Mouse (Mus musculus): ENCODE results near the gene Misp.

The Misp gene

GRCm38 (mm10) chr10:79824413-79824812 is 3.6 kb downstream of the Misp start:
- no peak for DNase-seq

- DNase-seq: no peak
These were observed 10.8 kb downstream of the Misp start for GRCm38 (mm10) chr10:79831583-79831982.

GRCm38 (mm10) chr10:79832026-79832785 is 11.4 kb downstream of the Misp start:
- no peak for DNase-seq

DNA sequence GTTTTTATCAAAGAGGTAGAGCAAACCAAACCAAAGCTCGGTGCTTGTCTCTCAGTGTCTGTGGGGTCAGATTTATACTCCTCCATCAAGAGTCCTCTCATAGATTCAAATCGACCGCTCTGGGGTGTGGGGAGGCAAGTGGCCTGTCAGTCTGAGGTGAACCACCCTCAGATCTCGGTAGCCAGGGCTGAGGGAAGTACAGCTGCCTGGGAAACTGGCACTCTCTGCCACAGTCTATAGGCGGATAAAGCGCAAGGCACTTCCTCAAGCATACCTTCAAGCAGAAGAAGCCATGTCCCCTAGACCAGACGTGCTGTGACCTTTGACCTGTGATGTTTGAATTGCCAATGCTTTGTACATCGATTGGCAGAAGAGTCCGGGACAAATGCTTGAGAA is 12.0 kb downstream of the Misp start:
- DNase-seq: no peak

DNA sequence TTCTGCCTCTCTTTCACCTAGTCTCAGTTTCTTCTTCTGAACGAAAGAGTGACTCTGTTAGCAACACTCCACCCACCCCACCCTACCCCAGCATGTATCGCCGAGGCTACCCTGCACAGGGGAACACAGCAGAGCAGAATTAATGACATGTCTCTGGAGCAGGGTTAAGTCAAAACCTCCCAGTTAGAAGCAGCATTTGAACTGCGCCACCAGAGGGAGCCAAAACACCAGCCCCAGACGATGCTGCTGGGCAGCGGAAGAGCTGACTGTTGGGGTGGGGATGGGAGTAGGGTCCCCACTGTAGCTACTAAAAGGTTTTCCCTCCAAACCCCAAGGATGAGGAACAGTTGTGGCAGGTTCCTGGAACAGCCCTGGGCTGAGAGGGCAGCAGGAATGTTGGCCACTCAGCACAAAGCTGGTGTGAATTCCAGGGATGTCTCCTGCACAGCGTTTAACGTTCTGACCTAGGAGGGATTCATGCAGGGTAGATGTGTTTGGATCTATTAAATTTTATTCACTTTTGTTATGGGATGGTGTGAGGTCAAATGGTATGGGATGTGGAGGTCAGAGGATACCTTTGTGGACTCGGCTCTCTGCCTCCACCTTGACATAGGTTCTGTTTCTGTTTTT is 14.1 kb downstream of the Misp start:
- peak; percentile 85 for DNase-seq

- DNase-seq: peak; percentile 40 to 41
These were observed 16.1 kb downstream of the Misp start for GRCm38 (mm10) chr10:79836918-79837317.

GRCm38 (mm10) chr10:79838151-79838550 is 17.4 kb downstream of the Misp start:
- no peak for DNase-seq

- DNase-seq: no peak
These were observed 19.3 kb downstream of the Misp start for GRCm38 (mm10) chr10:79840091-79840490.

- DNase-seq: no peak
These were observed 20.1 kb downstream of the Misp start for GRCm38 (mm10) chr10:79840644-79841551.

DNA sequence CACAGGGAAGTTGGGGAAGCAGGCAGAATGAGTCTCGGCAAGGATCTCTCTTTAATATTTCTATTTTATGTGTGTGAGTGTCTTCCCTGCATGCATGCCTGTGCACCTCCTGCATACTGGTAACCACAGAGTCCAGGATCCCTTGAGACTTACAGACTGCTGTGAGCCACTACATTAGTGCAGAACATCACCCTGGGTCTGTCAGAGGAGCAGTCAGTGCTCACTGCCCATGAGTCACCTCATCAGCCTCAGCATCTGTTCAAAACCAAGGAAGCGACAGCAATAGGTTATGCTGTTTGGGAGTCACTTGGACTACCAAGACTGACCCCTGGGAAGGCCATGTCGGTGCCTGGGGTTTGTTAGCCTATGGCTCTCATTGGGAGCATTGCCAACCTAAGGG is 21.5 kb downstream of the Misp start:
- DNase-seq: no peak

- no peak for DNase-seq
These were observed 22.7 kb downstream of the Misp start for GRCm38 (mm10) chr10:79843476-79843875.

DNA sequence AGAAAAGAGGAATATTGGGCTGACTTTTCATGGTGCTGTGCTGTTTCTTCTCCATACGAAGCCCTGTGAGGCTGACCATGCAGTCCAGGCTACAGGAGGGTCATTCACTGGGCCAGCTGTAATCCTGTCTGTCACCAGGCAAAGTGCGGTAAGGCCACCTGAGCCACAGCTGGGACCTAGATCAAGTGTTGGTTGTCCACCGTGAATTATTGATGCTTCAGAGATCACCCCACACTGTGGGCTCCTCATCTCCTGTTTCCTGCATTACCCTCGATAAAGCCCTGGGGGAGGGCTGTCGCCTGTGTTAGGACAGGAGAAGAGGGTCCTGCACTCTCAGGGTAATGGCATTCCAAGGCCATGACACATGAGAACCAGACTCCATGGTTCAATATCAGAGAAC is 25.8 kb downstream of the Misp start:
- no peak for DNase-seq

DNA sequence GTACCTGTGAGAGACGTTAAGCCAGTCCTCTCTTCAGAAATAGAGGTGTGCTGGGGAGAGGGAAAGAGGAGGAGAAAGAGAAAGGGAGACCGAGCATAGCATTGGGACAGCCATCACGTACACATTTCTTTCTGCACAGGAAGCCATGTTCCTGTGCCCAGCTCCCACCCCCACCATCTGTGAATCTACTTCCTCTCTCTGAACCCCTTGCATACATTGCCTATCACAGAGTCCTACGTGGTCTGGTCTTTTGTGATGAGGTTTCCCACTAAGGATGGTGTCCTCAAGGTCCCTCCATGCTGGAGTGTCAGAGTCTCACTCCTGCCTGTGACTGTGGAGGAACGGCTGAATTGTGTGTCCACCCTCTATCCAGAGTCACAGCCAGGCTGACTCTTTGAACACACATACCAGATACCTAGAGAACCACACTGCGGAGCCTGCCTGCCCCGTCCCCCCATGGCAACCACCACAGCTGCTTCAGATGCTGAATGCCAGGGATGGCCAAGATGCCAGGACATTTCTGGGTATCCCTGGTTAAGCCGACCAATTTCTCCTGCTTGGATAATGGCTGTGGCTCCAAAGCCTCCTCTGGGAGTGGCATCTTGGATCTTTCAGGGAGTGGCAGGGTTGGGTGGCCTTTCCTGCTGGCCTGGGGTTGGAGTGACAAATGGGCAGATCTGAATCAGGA is 29.3 kb downstream of the Misp start:
- peak; percentile 41 to 47 for DNase-seq

DNA sequence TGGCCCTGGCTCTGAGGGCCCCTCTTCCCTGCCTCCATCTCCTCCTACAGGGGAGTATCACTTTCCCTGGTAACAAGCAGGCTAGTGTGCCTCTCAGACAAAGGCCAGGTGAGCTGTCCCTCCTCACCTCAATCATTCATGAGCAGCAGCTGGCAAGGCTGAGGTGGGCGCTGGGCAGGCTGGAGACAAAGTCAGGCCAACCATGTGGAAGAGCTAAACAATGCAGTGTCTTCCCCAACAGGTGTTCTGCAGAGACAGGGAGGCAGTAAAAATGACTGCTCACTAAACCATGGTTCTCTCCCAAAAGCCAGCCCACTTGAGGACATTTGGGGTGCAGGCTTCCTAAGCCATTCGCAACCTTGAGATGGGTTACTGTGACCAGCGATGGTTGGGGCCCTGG is 30.9 kb downstream of the Misp start:
- DNase-seq: no peak

DNA sequence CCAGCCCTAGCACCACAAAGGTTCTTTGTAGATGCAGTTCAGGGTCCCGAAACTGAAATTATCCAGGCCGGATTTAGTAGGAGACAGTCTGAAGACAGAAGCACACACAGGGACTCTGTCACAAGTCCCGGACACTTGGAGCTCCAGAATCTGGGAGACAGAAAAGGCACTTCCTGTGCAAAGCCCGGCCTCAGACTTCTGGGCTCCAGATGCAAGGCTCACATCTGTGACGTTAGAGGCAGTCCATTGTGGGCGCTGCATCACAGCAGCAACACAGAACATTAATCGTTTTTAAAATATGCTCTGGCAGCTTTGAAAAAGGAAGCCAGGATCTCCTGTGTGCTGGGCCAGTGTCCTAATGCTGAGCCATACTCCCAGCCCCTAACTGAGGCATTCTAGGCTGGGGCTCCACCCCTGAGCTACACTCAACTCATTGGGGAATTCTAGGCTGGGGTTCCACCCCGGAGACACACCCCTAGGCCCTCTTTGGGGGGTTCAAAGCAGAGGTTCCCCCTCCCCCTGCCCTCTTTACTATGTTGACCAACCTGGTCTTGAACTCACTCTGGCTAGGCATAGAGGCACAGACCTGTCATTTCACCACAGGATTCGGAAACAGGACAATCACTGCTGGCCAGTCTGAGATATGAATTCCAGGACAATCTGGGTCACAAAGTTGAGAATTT is 31.5 kb downstream of the Misp start:
- no peak for DNase-seq

GRCm38 (mm10) chr10:79852827-79853226 is 32.0 kb downstream of the Misp start:
- DNase-seq: no peak

GRCm38 (mm10) chr10:79853392-79853791 is 32.6 kb downstream of the Misp start:
- DNase-seq: peak; percentile 49 to 54

GRCm38 (mm10) chr10:79853860-79854795 is 33.3 kb downstream of the Misp start, which contains the start of gene Ptbp1:
Gene Ptbp1, plus strand, starts transcription at chr10:79854427.
- peak; percentile 98 for DNase-seq

GRCm38 (mm10) chr10:79854801-79855541 is 34.2 kb downstream of the Misp start:
- peak; percentile 77 to 81 for DNase-seq

- peak; percentile 37 to 40 for DNase-seq
These were observed 34.9 kb downstream of the Misp start for GRCm38 (mm10) chr10:79855558-79856184.

Measured in B cell, adult 2 months (primary cell).